In the genomic region with DNA sequence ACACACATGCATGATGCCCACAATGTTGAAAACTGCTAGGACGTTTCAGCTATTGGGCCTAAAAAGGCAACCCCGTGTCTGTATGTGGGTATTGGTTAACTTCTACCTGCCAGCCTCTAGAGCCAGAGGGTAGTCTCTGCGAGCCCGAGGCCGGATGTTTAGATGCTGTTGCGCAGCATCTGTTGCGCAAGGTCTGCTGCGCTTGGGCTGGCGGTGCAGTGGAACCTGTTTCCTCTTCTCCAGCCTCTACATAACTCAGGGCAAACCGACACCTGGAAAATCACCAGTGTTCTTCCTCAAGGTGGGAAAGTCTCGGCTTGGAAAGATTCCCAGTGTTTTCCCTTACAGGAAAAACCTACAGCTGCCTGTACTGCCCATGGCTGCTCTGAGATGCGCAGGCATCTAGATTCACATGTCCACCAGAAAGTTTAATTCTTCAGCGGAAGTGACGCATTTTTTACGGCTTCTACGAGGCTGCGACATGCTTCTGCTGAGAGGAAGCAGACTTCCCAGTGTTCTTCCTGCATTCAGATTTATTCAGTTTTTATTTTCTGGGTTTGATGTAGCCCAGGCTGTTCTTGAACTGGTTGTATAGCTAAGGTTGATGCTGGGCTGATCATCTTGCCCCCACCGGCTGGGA, we compare ENCODE assay signal across 9 mouse cellular contexts. TPM values are rescaled to one million over a fixed set of nuclear protein-coding genes. Genes with fewer than 3 reads are reported as not detected.
A peak's percentile ranks its signal among the peaks of the same experiment; 100 is the strongest.
DNase-seq lines count a peak whose midpoint lies in the region; ATAC-seq and TF ChIP-seq lines count a peak whose summit lies in the region.
"Had no signal": no experiment of that assay in that cellular context is flagged by ENCODE, and none has a peak within 500 bp of the region (broad histone marks: within the 10 kb centered on the region; RNA-seq: fewer than 3 reads in every experiment).

No protein-coding gene starts in this region.

- H3K9ac ChIP-seq in liver, embryonic 14.5 days (replicated peaks) = no peak overlapping the region
- no peak overlapping the region for H3K9ac ChIP-seq in hindbrain, embryonic 14.5 days

- no peaks in the 10 kb centered on the region for H3K36me3 ChIP-seq in liver, embryonic 14.5 days (replicated peaks; ENCODE audit: control insufficient read depth, insufficient read depth, low read depth)
- H3K36me3 ChIP-seq in spleen, adult 2 months (ENCODE audit: control insufficient read depth, insufficient read depth, low read length) = no peaks in the 10 kb centered on the region; the same call in 1 of the 2 replicates
- no peaks in the 10 kb centered on the region for H3K36me3 ChIP-seq in hindbrain, embryonic 14.5 days (replicated peaks; ENCODE audit: control insufficient read depth, insufficient read depth)

- TF ChIP-seq EP300 in liver, embryonic 14.5 days (IDR thresholded peaks at IDR 0.05; ENCODE audit: low read depth) = no peak

- intact Hi-C loops in gastrocnemius, postnatal 14 days (cut with DNase I; ENCODE audit: low total_unique reads) = no loop called here

- no peak overlapping the region for H3K27ac ChIP-seq in liver, embryonic 14.5 days
- H3K27ac ChIP-seq in spleen, adult 2 months (ENCODE audit: insufficient read depth, low read length) = peak overlapping the region; percentile 64; the same call in 1 of the 2 replicates
- no peak overlapping the region for H3K27ac ChIP-seq in hindbrain, embryonic 14.5 days

- no peak for TF ChIP-seq CTCF in liver, embryonic 14.5 days (IDR thresholded peaks at IDR 0.05; ENCODE audit: low read depth)
- no peak for TF ChIP-seq CTCF in spleen, adult 2 months (IDR thresholded peaks at IDR 0.05; ENCODE audit: extremely low read depth, insufficient read depth, insufficient read length, insufficient replicate concordance)

- no peak overlapping the region for H3K4me3 ChIP-seq in liver, embryonic 14.5 days (ENCODE audit: insufficient read depth in 1 of 2, low read depth in 2 of 2, low read length in 2 of 2)
- H3K4me3 ChIP-seq in spleen, adult 2 months (ENCODE audit: extremely low read depth, insufficient read depth, insufficient read length) = no peak overlapping the region; the same call in 1 of the 2 replicates
- no peak overlapping the region for H3K4me3 ChIP-seq in hindbrain, embryonic 14.5 days (replicated peaks; ENCODE audit: low read length)
- H3K4me3 ChIP-seq: megakaryocyte, embryonic 14.5 days had no signal

- H3K4me1 ChIP-seq in liver, embryonic 14.5 days (replicated peaks; ENCODE audit: control insufficient read depth in 2 of 2, insufficient read depth in 2 of 2, low read length in 1 of 2) = peaks cover 0 to 22% of the 10 kb centered on the region in 2 experiments; a peak in 2 of 4 replicates
- H3K4me1 ChIP-seq in spleen, adult 2 months (ENCODE audit: control insufficient read depth, insufficient read depth, insufficient read length) = no peaks in the 10 kb centered on the region
- no peaks in the 10 kb centered on the region for H3K4me1 ChIP-seq in hindbrain, embryonic 14.5 days (replicated peaks; ENCODE audit: control insufficient read depth, insufficient read depth, low read length)

- DNase-seq in liver, embryonic 14.5 days (ENCODE audit: low read depth in 3 of 3, low spot score in 3 of 3) = peak in 2 of 3 experiments; percentile 38 to 44
- DNase-seq in spleen, adult 2 months (ENCODE audit: low read depth in 1 of 2, low spot score in 2 of 2) = peak; percentile 34 to 47
- DNase-seq in gastrocnemius, postnatal 14 days = no peak
- no peak for DNase-seq in layer of hippocampus, adult 8-10 months (ENCODE audit: low spot score in 2 of 2)
- DNase-seq in heart, adult 11 months = no peak
- no peak for DNase-seq in hindbrain, embryonic 14.5 days (ENCODE audit: low spot score)

- TF ChIP-seq POLR2A in spleen, adult 2 months (IDR thresholded peaks at IDR 0.05; ENCODE audit: low read depth, low read length) = no peak; the same call in 1 of the 2 replicates

- WGBS in liver, embryonic 14.5 days (ENCODE audit: insufficient replicate concordance) = 43% methylated on average over 18 of the region's 18 CpGs
- WGBS in spleen, adult 2 months = 46% methylated on average over 18 of the region's 18 CpGs
- WGBS in hindbrain, embryonic 14.5 days = 89% methylated on average over 18 of the region's 18 CpGs

- peak; percentile 85 for ATAC-seq in CD4-positive, CD25-positive, alpha-beta regulatory T cell, adult 4 months
- ATAC-seq in hematopoietic stem cell, adult 5-6 weeks (replicated peaks in 1 of 2; ENCODE audit: insufficient read depth in 1 of 2, low FRiP score in 2 of 2, low TSS enrichment in 1 of 2, low read depth in 1 of 2, poor library complexity in 2 of 2, severe bottlenecking in 2 of 2) = peak; percentile 92 to 96
- peak; percentile 53; the same call in 1 of the 2 replicates for ATAC-seq in liver, embryonic 14.5 days (ENCODE audit: insufficient read depth)
- no peak for ATAC-seq in hindbrain, embryonic 14.5 days (ENCODE audit: low FRiP score)

- no peaks in the 10 kb centered on the region for H3K9me3 ChIP-seq in liver, embryonic 14.5 days (ENCODE audit: control insufficient read depth, low read length)
- no peaks in the 10 kb centered on the region for H3K9me3 ChIP-seq in hindbrain, embryonic 14.5 days (ENCODE audit: control insufficient read depth, low read length)
- H3K9me3 ChIP-seq: megakaryocyte, embryonic 14.5 days had no signal

- no peaks in the 10 kb centered on the region for H3K27me3 ChIP-seq in liver, embryonic 14.5 days (ENCODE audit: control insufficient read depth, insufficient read depth, low read length)
- H3K27me3 ChIP-seq in spleen, adult 2 months (ENCODE audit: control insufficient read depth, insufficient read depth, low read length) = no peaks in the 10 kb centered on the region
- H3K27me3 ChIP-seq in hindbrain, embryonic 14.5 days (ENCODE audit: control insufficient read depth, insufficient read depth, low read length) = no peaks in the 10 kb centered on the region

- H3K4me2 ChIP-seq in liver, embryonic 14.5 days (ENCODE audit: low read depth) = peak overlapping the region; percentile 12; the same call in 1 of the 2 replicates
- H3K4me2 ChIP-seq in hindbrain, embryonic 14.5 days (replicated peaks) = no peak overlapping the region

RNA-seq across cellular contexts. Expression of a gene that starts 44.5 kb away (rescaled TPM):
- over 10,000 TPM; 10,256 to 11,102 TPM for polyA plus RNA-seq in CD4-positive, CD25-positive, alpha-beta regulatory T cell, adult 4 months (2017; shearing (Covaris generic))
- total RNA-seq in hematopoietic stem cell, adult 5-6 weeks (2017) = 13,616 and 15,037 TPM in 2 replicates
- polyA plus RNA-seq in liver, embryonic 14.5 days (2012; rRNA removed) = 2,579 and 4,315 TPM in 2 replicates
- 2,316 and 2,621 TPM in 2 replicates for polyA plus RNA-seq in liver, embryonic 14.5 days (2014; fragmentation: Nextera tagmentation; extraction: Ambion mirVana)
- polyA plus RNA-seq in spleen, adult 2 months (2012; rRNA removed) = 2,639 and 2,890 TPM in 2 replicates
- 1,000 to 10,000 TPM; 1,398 to 1,669 TPM for total RNA-seq in gastrocnemius, postnatal 14 days (2021)
- 1,000 to 10,000 TPM; 2,504 to 3,682 (median 3,062) TPM for total RNA-seq in layer of hippocampus, adult 8-10 months (2022)
- 3,726 and 3,749 TPM in 2 replicates for polyA plus RNA-seq in hindbrain, embryonic 14.5 days (2014; fragmentation: Nextera tagmentation; extraction: Ambion mirVana)

RNA-seq across cellular contexts. Expression of a gene that starts 54.4 kb away (rescaled TPM):
- polyA plus RNA-seq in CD4-positive, CD25-positive, alpha-beta regulatory T cell, adult 4 months (2017; shearing (Covaris generic)) = 10 to 100 TPM; 11.0 to 11.8 TPM
- 7.0 and 11.1 TPM in 2 replicates for total RNA-seq in hematopoietic stem cell, adult 5-6 weeks (2017)
- polyA plus RNA-seq in liver, embryonic 14.5 days (2012; rRNA removed) = 1.7 and 2.4 TPM in 2 replicates
- polyA plus RNA-seq in liver, embryonic 14.5 days (2014; fragmentation: Nextera tagmentation; extraction: Ambion mirVana) = 3.2 and 3.8 TPM in 2 replicates
- polyA plus RNA-seq in spleen, adult 2 months (2012; rRNA removed) = 4.3 and 5.0 TPM in 2 replicates
- 1 to 10 TPM; 3.9 to 4.6 TPM for total RNA-seq in gastrocnemius, postnatal 14 days (2021)
- 10 to 100 TPM; 20.0 to 22.5 (median 20.9) TPM for total RNA-seq in layer of hippocampus, adult 8-10 months (2022)
- polyA plus RNA-seq in hindbrain, embryonic 14.5 days (2014; fragmentation: Nextera tagmentation; extraction: Ambion mirVana) = 15.5 and 16.7 TPM in 2 replicates

Comparison
In these comparisons a context has a peak if more than half of its experiments do, and no peak if none do; other contexts are left out.
1. DNase-seq: peak in liver, embryonic 14.5 days (2 of 3) and spleen, adult 2 months (2 of 2); none in gastrocnemius, postnatal 14 days (single experiment), layer of hippocampus, adult 8-10 months (0 of 2), heart, adult 11 months (single experiment) and hindbrain, embryonic 14.5 days (single experiment).